Mouse (Mus musculus) lung, postnatal 0 days (tissue): ENCODE results near the gene Pkd1l3. TPM values are rescaled to one million over a fixed set of nuclear protein-coding genes. Genes with fewer than 3 reads are reported as not detected.

Experiments
- ATAC-seq: fragments of 200-750 bp; cut with Nextera tagmentation; 2 replicates; pipeline ENCODE4 v1.8.0; 2017; ENCODE audit warnings: moderate library complexity
- DNase-seq: peaks from one replicate; pipeline ENCODE4 v3.0.0-alpha.2; 2016; ENCODE audit warnings: low spot score
- H3K27ac ChIP-seq: fragments of 300-500 bp; sonication (generic); 2 replicates; pipeline ENCODE4 v1.5.1; 2014; ENCODE audit warnings: antibody characterized with exemption, mild to moderate bottlenecking, low read length, mixed read lengths
- H3K27me3 ChIP-seq: fragments of 300-500 bp; sonication (generic); replicated peaks from 2 replicates; pipeline ENCODE4 v1.6.1; 2014; ENCODE audit warnings: low read length, mixed read lengths; ENCODE audit not compliant: insufficient read depth
- H3K36me3 ChIP-seq: fragments of 300-500 bp; sonication (generic); 2 replicates; pipeline ENCODE4 v1.6.1; 2014; ENCODE audit warnings: low read length, mixed read lengths; ENCODE audit not compliant: insufficient read depth
- H3K4me1 ChIP-seq: fragments of 300-500 bp; sonication (generic); 2 replicates; pipeline ENCODE4 v1.6.1; 2014; ENCODE audit warnings: antibody characterized with exemption, low read depth, low read length, mixed read lengths; ENCODE audit not compliant: insufficient read depth
- H3K4me2 ChIP-seq: fragments of 300-500 bp; sonication (generic); replicated peaks from 2 replicates; pipeline ENCODE4 v1.6.1; 2014; ENCODE audit warnings: low read depth, mild to moderate bottlenecking, low read length, moderate library complexity, mixed read lengths
- H3K4me3 ChIP-seq: fragments of 300-500 bp; sonication (generic); 2 replicates; pipeline ENCODE4 v1.5.1; 2014; ENCODE audit warnings: low read depth, low read length
- H3K9ac ChIP-seq: fragments of 300-500 bp; sonication (generic); replicated peaks from 2 replicates; pipeline ENCODE4 v1.6.1; 2014; ENCODE audit warnings: low read depth, mild to moderate bottlenecking
- H3K9me3 ChIP-seq: fragments of 300-500 bp; sonication (generic); 2 replicates; pipeline ENCODE4 v1.6.1; 2016; ENCODE audit warnings: low read length, mixed read lengths
- CTCF ChIP-seq: IDR thresholded peaks from 2 replicates; pipeline ENCODE4 v1.5.1; 2016; ENCODE audit warnings: antibody characterized with exemption, mild to moderate bottlenecking
- EP300 ChIP-seq: IDR thresholded peaks from 2 replicates; pipeline ENCODE4 v1.6.1; 2016; ENCODE audit warnings: antibody characterized with exemption, mild to moderate bottlenecking, control low read depth
- WGBS: fragments of 180-500 bp; shearing (Covaris S2); extraction: QIAGEN DNeasy Blood & Tissue Kit; methylation state at CpG from one replicate; pipeline ENCODE4 v1.1.7; 2014; 5-methylcytosine and 5-hydroxymethylcytosine counted together
- polyA plus RNA-seq: library from polyadenylated mRNA; unstranded; fragments of >200 nt; fragmentation: Nextera tagmentation; extraction: Ambion mirVana; gene quantifications from 2 replicates; pipeline ENCODE4 v1.2.1, GENCODE M21; 2015

Gene Pkd1l3
- polyA plus RNA-seq, 1 experiment from 2014 or later: 0.13 TPM

DNA sequence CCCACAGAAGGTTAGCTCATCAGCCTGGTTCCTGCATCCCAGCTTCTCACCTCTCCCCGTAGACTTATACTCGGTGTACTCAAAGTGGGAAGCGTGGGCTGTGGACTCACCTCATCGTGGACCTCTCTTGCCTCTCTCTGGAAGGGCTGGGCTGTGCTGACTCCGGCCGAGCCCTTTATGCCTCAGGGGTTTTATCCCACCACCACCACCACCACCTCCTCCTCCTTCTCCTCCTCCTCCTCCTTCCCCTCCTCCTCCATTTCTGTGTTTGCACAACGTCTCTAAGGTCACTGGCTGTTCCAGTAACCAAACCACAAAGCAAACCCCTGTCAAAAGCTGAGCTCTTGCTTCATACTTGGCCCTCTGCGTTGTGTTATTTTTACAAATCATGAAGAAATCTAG, 35.4 kb upstream of the Pkd1l3 start, which contains the start of gene Hp:
Gene Hp, minus strand, starts transcription at position 273 of the 402 bp plus-strand sequence.
- peak; percentile 82 for ATAC-seq
- Histone ChIP-seq H3K9ac (no peak within 1 kb of the TSS), H3K4me1 (no peaks in the 10 kb centered on the region), H3K4me3 (peak within 1 kb of the TSS; percentile 16; the same call in 1 of the 2 replicates), H3K4me2 (peak within 1 kb of the TSS; percentile 8), H3K36me3 (no peaks in the 10 kb centered on the region), H3K27me3 (no peaks in the 10 kb centered on the region), H3K27ac (peak within 1 kb of the TSS; percentile 75), H3K9me3 (no peaks in the 10 kb centered on the region)
- TF ChIP-seq EP300 (peak; percentile 62), CTCF (no peak)
- WGBS: 37% methylated on average over 8 of the region's 8 CpGs
- DNase-seq: peak; percentile 90

DNA sequence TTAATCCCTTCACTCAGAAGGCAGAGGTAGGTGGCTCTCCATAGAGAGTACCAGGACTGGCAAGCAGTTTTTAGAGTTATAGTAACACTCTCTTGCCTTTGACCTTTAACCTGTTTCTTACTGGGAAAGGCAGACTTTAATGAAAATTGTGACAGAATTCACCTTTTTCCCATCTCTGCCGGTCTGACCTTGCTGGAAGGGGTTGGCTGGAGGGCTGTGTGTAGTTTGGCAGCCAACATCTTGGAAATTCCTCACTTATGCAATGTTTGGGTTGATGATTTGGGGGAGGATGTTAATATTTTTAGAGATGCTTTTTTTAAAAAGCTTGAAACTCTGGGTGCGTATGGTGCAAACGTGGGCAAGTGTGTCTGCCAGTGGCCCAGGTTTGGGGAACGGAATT, 30.0 kb upstream of the Pkd1l3 start:
- Histone ChIP-seq H3K4me2 (no peak overlapping the region), H3K9me3 (no peaks in the 10 kb centered on the region), H3K4me3 (no peak overlapping the region), H3K27me3 (no peaks in the 10 kb centered on the region), H3K4me1 (no peaks in the 10 kb centered on the region), H3K27ac (peak overlapping the region; percentile 48; the same call in 1 of the 2 replicates), H3K36me3 (no peaks in the 10 kb centered on the region), H3K9ac (no peak overlapping the region)
- ATAC-seq (no peak), DNase-seq (no peak)
- no peak for TF ChIP-seq EP300
- no peak for TF ChIP-seq CTCF
- WGBS: 68% methylated on average over 4 of the region's 4 CpGs

DNA sequence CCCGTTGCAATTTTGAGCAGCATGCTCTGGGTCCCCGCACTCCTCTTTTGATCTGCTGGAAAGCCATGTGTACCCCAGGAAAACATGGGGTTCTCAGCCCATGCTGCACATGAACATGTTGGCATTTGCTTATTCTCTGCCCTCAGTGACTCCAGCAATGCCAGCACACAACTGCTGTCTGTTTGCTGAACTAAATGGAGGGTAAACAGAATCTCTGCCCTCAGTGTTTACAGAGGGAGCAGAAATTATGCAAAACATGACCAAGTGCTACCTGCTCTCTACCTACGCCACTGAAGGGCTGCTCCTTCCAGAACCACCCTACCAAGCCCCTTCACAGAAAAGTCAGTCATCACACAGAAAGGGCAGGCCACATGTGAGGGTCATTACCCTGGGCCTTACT, 29.5 kb upstream of the Pkd1l3 start:
- TF ChIP-seq EP300 (no peak), CTCF (no peak)
- 63% methylated on average over 3 of the region's 3 CpGs for WGBS
- DNase-seq (no peak), ATAC-seq (no peak)
- no peak overlapping the region for H3K4me2 ChIP-seq
- peak overlapping the region; percentile 48 for H3K27ac ChIP-seq
- no peak overlapping the region for H3K4me3 ChIP-seq
- H3K9me3 ChIP-seq: no peaks in the 10 kb centered on the region
- no peaks in the 10 kb centered on the region for H3K36me3 ChIP-seq
- H3K27me3 ChIP-seq: no peaks in the 10 kb centered on the region
- no peak overlapping the region for H3K9ac ChIP-seq
- no peaks in the 10 kb centered on the region for H3K4me1 ChIP-seq

DNA sequence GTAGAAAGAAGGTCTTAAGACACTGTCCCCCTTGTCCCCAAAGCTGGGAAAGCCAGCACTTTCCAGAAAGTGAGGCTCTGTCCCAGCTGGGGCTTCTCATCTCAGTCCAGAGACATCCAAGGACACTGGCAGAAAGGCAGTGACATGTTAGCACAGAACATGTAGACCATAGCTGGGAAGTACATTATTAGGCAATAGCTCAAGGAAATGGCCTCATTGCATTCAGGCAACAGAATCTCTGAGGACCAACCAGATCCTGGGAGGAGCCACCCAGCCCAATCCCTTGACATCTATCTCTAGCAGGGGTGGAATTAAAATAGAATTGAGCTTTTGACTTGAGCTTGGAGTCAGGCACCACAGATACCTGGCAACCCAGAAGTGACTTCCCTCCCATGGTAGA, 28.7 kb upstream of the Pkd1l3 start:
- no peak overlapping the region for H3K4me2 ChIP-seq
- TF ChIP-seq EP300 (peak; percentile 59; the same call in 1 of the 2 replicates), CTCF (no peak)
- H3K36me3 ChIP-seq: no peaks in the 10 kb centered on the region
- H3K4me1 ChIP-seq: no peaks in the 10 kb centered on the region
- no peaks in the 10 kb centered on the region for H3K9me3 ChIP-seq
- no peaks in the 10 kb centered on the region for H3K27me3 ChIP-seq
- H3K9ac ChIP-seq: no peak overlapping the region
- H3K27ac ChIP-seq: peak overlapping the region; percentile 48
- peak; percentile 32; the same call in 1 of the 2 replicates for ATAC-seq
- peak; percentile 79 for DNase-seq
- no peak overlapping the region for H3K4me3 ChIP-seq

DNA sequence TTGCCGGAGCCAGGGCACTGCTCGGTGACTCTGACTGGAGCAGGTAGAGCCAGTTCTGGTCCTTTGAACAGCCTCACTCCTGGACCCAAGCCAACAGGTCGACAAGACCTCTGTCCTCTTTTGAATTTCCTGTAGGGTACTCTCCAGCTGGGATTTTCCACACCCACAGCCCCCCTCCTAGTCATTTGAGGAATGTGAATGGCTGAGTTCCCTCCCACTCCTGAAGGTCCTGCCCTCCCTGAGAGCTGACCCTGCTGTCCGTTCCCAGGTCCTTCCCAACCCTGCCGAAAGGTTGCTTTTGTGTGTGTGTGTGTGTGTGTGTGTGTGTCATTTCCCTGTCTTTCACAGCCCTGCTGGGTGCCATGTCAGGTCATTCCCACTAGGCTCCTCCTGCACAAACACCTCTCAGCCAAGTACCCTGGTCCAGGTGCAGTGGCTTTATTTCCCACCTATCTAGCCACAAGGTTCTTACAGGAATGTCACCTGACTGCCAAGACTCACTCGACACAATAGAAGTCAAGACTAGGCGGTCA, 27.3 kb upstream of the Pkd1l3 start:
- ATAC-seq (peak; percentile 87), DNase-seq (peak; percentile 88)
- Histone ChIP-seq H3K27ac (peak overlapping the region; percentile 64), H3K4me3 (no peak overlapping the region), H3K4me1 (no peaks in the 10 kb centered on the region), H3K27me3 (no peaks in the 10 kb centered on the region), H3K9ac (no peak overlapping the region), H3K9me3 (no peaks in the 10 kb centered on the region), H3K4me2 (no peak overlapping the region), H3K36me3 (no peaks in the 10 kb centered on the region)
- TF ChIP-seq CTCF (no peak), EP300 (peak; percentile 48)
- 43% methylated on average over 7 of the region's 7 CpGs for WGBS

DNA sequence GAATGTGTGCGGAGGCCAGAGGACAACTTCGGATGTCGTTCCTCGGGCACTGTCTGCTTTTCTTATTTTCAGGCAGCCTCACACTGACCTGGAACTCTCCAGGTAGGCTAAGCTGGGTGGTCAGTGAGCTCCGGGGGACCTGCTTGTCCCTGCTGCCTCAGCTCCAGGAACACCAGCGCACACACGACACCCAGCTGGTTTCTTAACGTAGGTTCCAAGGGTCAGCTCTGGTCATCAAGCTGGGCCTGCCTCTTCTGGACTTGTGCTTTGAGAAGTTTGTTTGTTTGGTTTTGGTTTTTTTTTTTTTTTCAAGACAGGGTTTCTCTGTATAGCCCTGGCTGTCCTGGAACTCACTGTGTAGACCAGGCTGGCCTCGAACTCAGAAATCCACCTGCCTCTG, 23.4 kb upstream of the Pkd1l3 start:
- no peak overlapping the region for H3K27ac ChIP-seq
- H3K36me3 ChIP-seq: no peaks in the 10 kb centered on the region
- H3K27me3 ChIP-seq: no peaks in the 10 kb centered on the region
- no peaks in the 10 kb centered on the region for H3K9me3 ChIP-seq
- H3K4me3 ChIP-seq: no peak overlapping the region
- H3K4me2 ChIP-seq: no peak overlapping the region
- no peak overlapping the region for H3K9ac ChIP-seq
- no peaks in the 10 kb centered on the region for H3K4me1 ChIP-seq
- TF ChIP-seq CTCF: no peak
- TF ChIP-seq EP300: no peak
- DNase-seq (no peak), ATAC-seq (no peak)
- 86% methylated on average over 9 of the region's 9 CpGs for WGBS

DNA sequence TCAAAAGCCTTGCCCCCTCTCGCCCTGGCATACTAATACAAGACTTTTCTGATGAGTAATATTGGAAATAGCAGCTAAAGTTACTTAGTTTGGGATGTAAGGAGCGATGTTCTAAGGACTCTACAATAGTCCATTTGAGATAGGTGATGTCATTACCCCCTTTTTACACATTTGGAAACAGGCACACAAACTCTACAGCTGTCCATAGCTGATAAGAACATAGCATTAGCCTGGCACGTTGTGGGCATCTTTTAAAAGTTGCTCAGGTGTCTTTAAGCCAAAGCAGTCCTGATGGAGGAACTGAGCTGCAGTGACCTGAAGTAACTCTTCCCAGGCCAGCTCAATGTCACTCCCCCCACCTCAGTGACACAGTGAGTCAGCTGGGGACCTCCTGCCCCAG, 22.9 kb upstream of the Pkd1l3 start:
- Histone ChIP-seq H3K9me3 (no peaks in the 10 kb centered on the region), H3K4me3 (no peak overlapping the region), H3K27me3 (no peaks in the 10 kb centered on the region), H3K9ac (no peak overlapping the region), H3K4me1 (no peaks in the 10 kb centered on the region), H3K4me2 (no peak overlapping the region), H3K36me3 (no peaks in the 10 kb centered on the region), H3K27ac (no peak overlapping the region)
- 84% methylated on average over 3 of the region's 3 CpGs for WGBS
- DNase-seq (no peak), ATAC-seq (no peak)
- no peak for TF ChIP-seq CTCF
- TF ChIP-seq EP300: no peak
